Mouse (Mus musculus) stomach, embryonic 16.5 days (tissue): Measurements from ENCODE around the gene Pgbd1. TPM values are rescaled to one million over a fixed set of nuclear protein-coding genes. Genes with fewer than 3 reads are reported as not detected.

ENCODE experiments used
- ATAC-seq: fragments of 200-750 bp; cut with Nextera tagmentation; 2 replicates; pipeline ENCODE4 v1.8.0; 2017; ENCODE audit warnings: moderate number of reproducible peaks, moderate TSS enrichment; ENCODE audit not compliant: insufficient read depth, low FRiP score
- H3K27ac ChIP-seq: fragments of 300-500 bp; sonication (generic); 2 replicates; pipeline ENCODE4 v1.5.1; 2014; ENCODE audit warnings: low read length
- H3K27me3 ChIP-seq: fragments of 300-500 bp; sonication (generic); 2 replicates; pipeline ENCODE4 v1.6.1; 2014; ENCODE audit warnings: low read length, control low read depth, mixed read lengths; ENCODE audit not compliant: control insufficient read depth, insufficient read depth
- H3K36me3 ChIP-seq: fragments of 300-500 bp; sonication (generic); 2 replicates; pipeline ENCODE4 v1.6.1; 2014; ENCODE audit warnings: low read length; ENCODE audit not compliant: control insufficient read depth, insufficient read depth
- H3K4me1 ChIP-seq: fragments of 300-500 bp; sonication (generic); 2 replicates; pipeline ENCODE4 v1.6.1; 2014; ENCODE audit warnings: low read length, control low read depth, mixed read lengths; ENCODE audit not compliant: control insufficient read depth, insufficient read depth
- H3K4me2 ChIP-seq: fragments of 300-500 bp; sonication (generic); 2 replicates; pipeline ENCODE4 v1.6.1; 2014; ENCODE audit warnings: low read depth, low read length, mixed read lengths
- H3K4me3 ChIP-seq: fragments of 300-500 bp; sonication (generic); replicated peaks from 2 replicates; pipeline ENCODE4 v1.5.1; 2014; ENCODE audit warnings: mild to moderate bottlenecking, low read length
- H3K9ac ChIP-seq: fragments of 300-500 bp; sonication (generic); 2 replicates; pipeline ENCODE4 v1.6.1; 2014; ENCODE audit warnings: low read length
- H3K9me3 ChIP-seq: fragments of 300-500 bp; sonication (generic); replicated peaks from 2 replicates; pipeline ENCODE4 v1.6.1; 2016; ENCODE audit warnings: low read length, control low read depth; ENCODE audit not compliant: control insufficient read depth
- WGBS: fragments of 180-500 bp; shearing (Covaris S2); extraction: QIAGEN DNeasy Blood & Tissue Kit; methylation state at CpG from one replicate; pipeline ENCODE4 v1.1.7; 2014; 5-methylcytosine and 5-hydroxymethylcytosine counted together
- microRNA counts: library from miRNA; unstranded; fragments of <30 nt; microRNA quantifications from one replicate; lab custom pipeline; 2016
- microRNA-seq: library from miRNA; unstranded; fragments of <30 nt; microRNA quantifications from one replicate; pipeline ENCODE4, GENCODE M21; 2016
- polyA plus RNA-seq: library from polyadenylated mRNA; unstranded; fragments of >200 nt; fragmentation: Nextera tagmentation; extraction: Ambion mirVana; gene quantifications from 2 replicates; pipeline ENCODE4 v1.2.1, GENCODE M21; 2015

Gene Pgbd1
- polyA plus RNA-seq, 1 experiment from 2014 or later: 2.4 TPM

- H3K4me3 ChIP-seq: no peak overlapping the region
- H3K27me3 ChIP-seq: no peaks in the 10 kb centered on the region
- WGBS: 87% methylated on average over 2 of the region's 2 CpGs
- H3K4me1 ChIP-seq: no peaks in the 10 kb centered on the region
- no peak overlapping the region for H3K4me2 ChIP-seq
- no peaks in the 10 kb centered on the region for H3K36me3 ChIP-seq
- H3K9me3 ChIP-seq: no peaks in the 10 kb centered on the region
- no peak overlapping the region for H3K27ac ChIP-seq
- ATAC-seq: no peak
- H3K9ac ChIP-seq: no peak overlapping the region
These were observed 63.1 kb downstream of the Pgbd1 start for GRCm38 (mm10) chr13:21377773-21378172.

- H3K36me3 ChIP-seq: 0 out of 2 replicates have a peak, but pooled peaks cover 7% of the 10 kb centered on the region
- ATAC-seq: no peak
- no peaks in the 10 kb centered on the region for H3K4me1 ChIP-seq
- WGBS: 87% methylated on average over 2 of the region's 2 CpGs
- no peak overlapping the region for H3K9ac ChIP-seq
- no peaks in the 10 kb centered on the region for H3K9me3 ChIP-seq
- no peak overlapping the region for H3K27ac ChIP-seq
- H3K4me2 ChIP-seq: no peak overlapping the region
- H3K4me3 ChIP-seq: no peak overlapping the region
- H3K27me3 ChIP-seq: no peaks in the 10 kb centered on the region
These were observed 68.2 kb downstream of the Pgbd1 start for GRCm38 (mm10) chr13:21372700-21373099.

MicroRNAs within 50 kb of the gene (microRNA counts, 519-probe panel; counts per million panel counts)
- microRNA mmu-miR-1896 (lab: Ali Mortazavi, UCI): 2,931 counts per million, percentile 67 among the panel's probes with 10 or more counts

Small RNAs within 50 kb of the gene (microRNA-seq; reads per million reads assigned to microRNA genes)
- gene Mir1896: not detected
- gene Mir6942: not detected

Other genes starting within 250 kb of the Pgbd1 start
- gene Gpx5, start 148.3 kb downstream of the Pgbd1 start, polyA plus RNA-seq: not detected in 2 replicates
- not detected in 2 replicates for gene Gpx6, start 128.9 kb downstream of the Pgbd1 start, polyA plus RNA-seq
- not detected in 2 replicates for gene Olfr1367, start 94.1 kb downstream of the Pgbd1 start, polyA plus RNA-seq
- 8.6 and 9.6 TPM in 2 replicates for gene Zscan12, start 78.2 kb downstream of the Pgbd1 start, polyA plus RNA-seq
- 66.8 and 73.7 TPM in 2 replicates for gene Zkscan3, start 38.3 kb downstream of the Pgbd1 start, polyA plus RNA-seq
- 27.1 and 30.3 TPM in 2 replicates for gene Zscan26, start 12.7 kb upstream of the Pgbd1 start, polyA plus RNA-seq
- 1.3 and 1.6 TPM in 2 replicates for gene Nkapl, start 27.5 kb upstream of the Pgbd1 start, polyA plus RNA-seq
- 2.8 and 3.4 TPM in 2 replicates for gene Zkscan4, start 37.8 kb upstream of the Pgbd1 start, polyA plus RNA-seq
- not detected in 2 replicates for gene Gm10065, start 38.4 kb upstream of the Pgbd1 start, polyA plus RNA-seq
- gene AK157302, start 54.2 kb upstream of the Pgbd1 start, polyA plus RNA-seq: 0.48 and 1.3 TPM in 2 replicates
- gene Gm11273, start 60.4 kb upstream of the Pgbd1 start, polyA plus RNA-seq: 6.7 and 20.9 TPM in 2 replicates
- gene Zkscan8, start 90.1 kb upstream of the Pgbd1 start, polyA plus RNA-seq: 6.1 and 6.8 TPM in 2 replicates
- 0.14 and 0.18 TPM in 2 replicates for gene Olfr1366, start 101.8 kb upstream of the Pgbd1 start, polyA plus RNA-seq
- gene Olfr1535, start 118.8 kb upstream of the Pgbd1 start, polyA plus RNA-seq: 0.13 TPM in 1 of 2 replicates, not detected in the other
- gene Olfr1364, start 140.7 kb upstream of the Pgbd1 start, polyA plus RNA-seq: not detected in 2 replicates
- not detected in 2 replicates for gene Olfr1362, start 173.0 kb upstream of the Pgbd1 start, polyA plus RNA-seq
- not detected in 2 replicates for gene Olfr11, start 201.5 kb upstream of the Pgbd1 start, polyA plus RNA-seq
- not detected in 2 replicates for gene Olfr1361, start 222.3 kb upstream of the Pgbd1 start, polyA plus RNA-seq
- not detected in 2 replicates for gene Olfr1360, start 236.3 kb upstream of the Pgbd1 start, polyA plus RNA-seq